Mouse (Mus musculus) small intestine, adult 2 months (tissue): ENCODE results near the gene Stk38. TPM values are rescaled to one million over a fixed set of nuclear protein-coding genes. Genes with fewer than 3 reads are reported as not detected.
A peak's percentile ranks its signal among the peaks of the same experiment; 100 is the strongest.

Source experiments
- H3K27ac ChIP-seq: fragments of 200-500 bp; 2 replicates; pipeline ENCODE4 v1.5.1; 2012; ENCODE audit warnings: low read depth, low read length, control low read depth, inconsistent platforms; ENCODE audit not compliant: insufficient read depth
- H3K27me3 ChIP-seq: fragments of 200-500 bp; 2 replicates; pipeline ENCODE4 v1.6.1; 2012; ENCODE audit warnings: mild to moderate bottlenecking, moderate library complexity, low read length, inconsistent platforms; ENCODE audit not compliant: control insufficient read depth, insufficient read depth
- H3K36me3 ChIP-seq: fragments of 200-500 bp; 2 replicates; pipeline ENCODE4 v1.6.1; 2012; ENCODE audit warnings: mild to moderate bottlenecking, low read length, control low read depth, inconsistent platforms; ENCODE audit not compliant: control insufficient read depth, insufficient read depth
- H3K4me1 ChIP-seq: fragments of 200-500 bp; 2 replicates; pipeline ENCODE4 v1.6.1; 2012; ENCODE audit warnings: low read length, inconsistent platforms, mixed read lengths; ENCODE audit not compliant: control insufficient read depth, insufficient read depth, insufficient read length
- H3K4me3 ChIP-seq: fragments of 200-500 bp; 2 replicates; pipeline ENCODE4 v1.5.1; 2012; ENCODE audit warnings: low read depth, mild to moderate bottlenecking, control low read depth, inconsistent platforms, low read length, moderate library complexity
- CTCF ChIP-seq: fragments of 200-500 bp; IDR thresholded peaks from 2 replicates; pipeline ENCODE4 v1.5.1; 2012; ENCODE audit warnings: low read depth, mild to moderate bottlenecking, control low read depth, inconsistent platforms, low read length, moderate library complexity, mixed read lengths; ENCODE audit not compliant: insufficient replicate concordance, insufficient read length; ENCODE audit errors: extremely low read depth
- POLR2A ChIP-seq: fragments of 200-500 bp; IDR thresholded peaks from 2 replicates; pipeline ENCODE4 v1.6.1; 2012; ENCODE audit warnings: low read depth, mild to moderate bottlenecking, control low read depth, inconsistent platforms, low read length, moderate library complexity
- WGBS: fragments of 180-500 bp; shearing (Covaris S2); methylation state at CpG from one replicate; pipeline ENCODE4 v1.1.7; 2018; 5-methylcytosine and 5-hydroxymethylcytosine counted together
- polyA plus RNA-seq: library from polyadenylated mRNA; depleted of rRNA; stranded (reverse); fragments of >200 nt; gene quantifications from 2 replicates; pipeline ENCODE4 v1.2.3, GENCODE M21; 2012

Gene Stk38
- polyA plus RNA-seq, 1 experiment, result 105 TPM

GRCm38 (mm10) chr17:28979091-28979490 is 28.7 kb downstream of the Stk38 start:
- no peak overlapping the region for H3K4me3 ChIP-seq
- peaks cover 69% of the 10 kb centered on the region for H3K36me3 ChIP-seq
- WGBS, result 94% methylated on average over 4 of the region's 4 CpGs
- no peak for TF ChIP-seq POLR2A
- TF ChIP-seq CTCF, result no peak
- no peaks in the 10 kb centered on the region for H3K27me3 ChIP-seq
- H3K4me1 ChIP-seq, result no peaks in the 10 kb centered on the region
- no peak overlapping the region for H3K27ac ChIP-seq

- Histone ChIP-seq H3K4me1 (no peaks in the 10 kb centered on the region), H3K27ac (no peak overlapping the region), H3K4me3 (no peak overlapping the region), H3K36me3 (peaks cover 72% of the 10 kb centered on the region), H3K27me3 (no peaks in the 10 kb centered on the region)
- TF ChIP-seq POLR2A, result no peak
- no peak for TF ChIP-seq CTCF
Observed at GRCm38 (mm10) chr17:28970122-28970521, 37.7 kb downstream of the Stk38 start.

- Histone ChIP-seq H3K4me1 (peaks cover 1% of the 10 kb centered on the region; the same call in 1 of the 2 replicates), H3K27me3 (no peaks in the 10 kb centered on the region), H3K36me3 (peaks cover 71% of the 10 kb centered on the region), H3K27ac (peak overlapping the region; percentile 25; the same call in 1 of the 2 replicates), H3K4me3 (no peak overlapping the region)
- no peak for TF ChIP-seq CTCF
- TF ChIP-seq POLR2A, result no peak
- WGBS, result 70% methylated on average over 11 of the region's 11 CpGs
Observed at GRCm38 (mm10) chr17:28967021-28967610, 40.7 kb downstream of the Stk38 start.

- TF ChIP-seq CTCF (no peak), POLR2A (no peak)
- 63% methylated on average over 10 of the region's 10 CpGs for WGBS
- Histone ChIP-seq H3K36me3 (peaks cover 39% of the 10 kb centered on the region), H3K27ac (no peak overlapping the region), H3K4me1 (peaks cover 3% of the 10 kb centered on the region; the same call in 1 of the 2 replicates), H3K27me3 (no peaks in the 10 kb centered on the region), H3K4me3 (no peak overlapping the region)
Observed at GRCm38 (mm10) chr17:28961596-28961995, 46.2 kb downstream of the Stk38 start.

- H3K4me3 ChIP-seq, result no peak overlapping the region
- no peak overlapping the region for H3K27ac ChIP-seq
- H3K27me3 ChIP-seq, result no peaks in the 10 kb centered on the region
- peak; percentile 28; the same call in 1 of the 2 replicates for TF ChIP-seq CTCF
- TF ChIP-seq POLR2A, result no peak
- 70% methylated on average over 10 of the region's 10 CpGs for WGBS
- H3K36me3 ChIP-seq, result peaks cover 33% of the 10 kb centered on the region
- peaks cover 3% of the 10 kb centered on the region; the same call in 1 of the 2 replicates for H3K4me1 ChIP-seq
Observed at GRCm38 (mm10) chr17:28960597-28960996, 47.2 kb downstream of the Stk38 start.

GRCm38 (mm10) chr17:28954416-28954815 is 53.4 kb downstream of the Stk38 start:
- H3K4me1 ChIP-seq, result peaks cover 4% of the 10 kb centered on the region; the same call in 1 of the 2 replicates
- H3K27me3 ChIP-seq, result no peaks in the 10 kb centered on the region
- H3K36me3 ChIP-seq, result no peaks in the 10 kb centered on the region
- H3K4me3 ChIP-seq, result no peak overlapping the region
- 92% methylated on average over 9 of the region's 9 CpGs for WGBS
- no peak overlapping the region for H3K27ac ChIP-seq
- TF ChIP-seq POLR2A (no peak), CTCF (no peak)

GRCm38 (mm10) chr17:28953251-28953650 is 54.5 kb downstream of the Stk38 start:
- Histone ChIP-seq H3K27ac (peak overlapping the region; percentile 89; the same call in 1 of the 2 replicates), H3K27me3 (no peaks in the 10 kb centered on the region), H3K4me3 (peak overlapping the region; percentile 58), H3K36me3 (no peaks in the 10 kb centered on the region), H3K4me1 (peaks cover 4% of the 10 kb centered on the region; the same call in 1 of the 2 replicates)
- 3% methylated on average over 9 of the region's 9 CpGs for WGBS
- TF ChIP-seq CTCF, result no peak
- TF ChIP-seq POLR2A, result no peak
